Mouse (Mus musculus) A20 (cell line): ENCODE data around the gene Ell2.
A peak's percentile ranks its signal among the peaks of the same experiment; 100 is the strongest.

Experiments used
- DNase-seq: peaks from one replicate; pipeline ENCODE4 v3.0.0-alpha.2; 2011; ENCODE audit warnings: low read depth, low spot score

The Ell2 gene

GRCm38 (mm10) chr13:75733594-75734161 is 27.1 kb downstream of the Ell2 start:
- no peak for DNase-seq

- peak; percentile 80 for DNase-seq
Measured at GRCm38 (mm10) chr13:75734231-75734630, 27.7 kb downstream of the Ell2 start.

- DNase-seq: peak; percentile 49
Measured at GRCm38 (mm10) chr13:75735606-75736005, 29.0 kb downstream of the Ell2 start.

- no peak for DNase-seq
Measured at GRCm38 (mm10) chr13:75737991-75738390, 31.4 kb downstream of the Ell2 start.

- DNase-seq: no peak
Measured at GRCm38 (mm10) chr13:75738536-75738935, 32.0 kb downstream of the Ell2 start.

GRCm38 (mm10) chr13:75738957-75739356 is 32.4 kb downstream of the Ell2 start:
- DNase-seq: peak; percentile 62

- DNase-seq: peak; percentile 81
Measured at GRCm38 (mm10) chr13:75740018-75740417, 33.5 kb downstream of the Ell2 start.

DNA sequence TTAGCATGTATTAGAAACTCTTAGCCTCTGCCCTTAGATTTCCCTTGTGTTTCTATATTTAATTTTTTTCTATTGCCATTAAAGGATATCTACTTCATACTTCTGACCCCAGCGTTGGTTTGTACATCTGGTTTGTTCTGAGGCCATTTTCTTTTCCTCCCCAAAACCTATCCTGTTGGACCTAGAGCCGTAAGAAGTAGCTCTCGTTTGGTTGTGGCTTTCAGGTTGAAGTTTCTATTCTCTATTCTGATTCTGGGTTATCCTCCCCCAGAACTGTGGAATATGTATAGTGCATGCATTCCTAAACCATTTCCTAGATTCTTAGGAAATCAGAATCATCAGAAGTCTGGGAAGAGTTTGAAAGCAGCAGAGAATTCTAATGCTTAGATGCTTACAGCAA is 34.6 kb downstream of the Ell2 start:
- no peak for DNase-seq

DNA sequence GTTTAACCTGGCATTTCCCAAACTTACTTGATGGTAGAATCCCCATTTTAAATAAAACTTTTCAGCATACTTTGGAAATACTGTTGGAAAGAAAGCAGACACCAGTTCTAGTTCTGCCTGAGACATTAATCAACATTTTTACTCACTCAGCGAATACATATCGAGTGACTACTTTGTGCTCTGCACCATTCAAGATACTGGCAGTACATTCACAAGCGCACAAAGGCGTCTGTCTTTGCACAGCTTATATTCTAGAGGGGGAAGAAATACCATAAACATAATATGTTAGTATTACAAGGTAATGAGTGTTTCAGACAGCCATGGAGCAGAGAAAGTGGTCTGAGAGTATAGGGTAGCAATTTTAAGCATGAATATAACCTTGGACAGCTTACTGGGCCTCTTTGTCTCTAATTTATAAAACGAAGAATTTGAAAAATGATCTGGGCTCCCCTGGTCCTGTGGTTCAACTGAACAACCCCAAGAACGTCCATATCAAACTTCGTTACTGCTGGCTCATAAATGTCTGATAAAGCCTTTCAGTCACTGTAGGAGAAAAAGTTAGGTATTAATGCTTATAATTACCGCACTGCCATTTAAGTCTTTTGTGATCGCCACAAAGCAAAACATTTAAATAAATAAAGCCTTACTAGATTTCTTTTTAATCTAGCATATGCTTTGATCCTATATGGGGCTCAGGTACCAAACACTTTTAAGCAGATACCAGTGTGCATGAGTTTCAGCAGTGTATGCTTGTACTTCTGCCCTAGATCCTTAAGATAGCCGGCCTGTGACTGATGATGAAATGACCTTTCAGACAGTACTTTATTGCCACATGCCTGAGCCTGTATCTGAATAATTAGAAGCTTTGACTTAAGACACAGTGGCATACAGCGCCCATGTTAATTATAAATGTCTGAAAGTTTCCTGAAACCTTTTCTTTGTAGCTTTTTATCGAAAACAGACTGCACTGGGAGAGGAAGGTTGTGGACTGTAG is 35.5 kb downstream of the Ell2 start:
- no peak for DNase-seq

- no peak for DNase-seq
Measured at GRCm38 (mm10) chr13:75742970-75743369, 36.4 kb downstream of the Ell2 start.

- DNase-seq: no peak
Measured at GRCm38 (mm10) chr13:75744065-75744464, 37.5 kb downstream of the Ell2 start.

- no peak for DNase-seq
Measured at GRCm38 (mm10) chr13:75745328-75745727, 38.8 kb downstream of the Ell2 start.

GRCm38 (mm10) chr13:75747265-75747664 is 40.7 kb downstream of the Ell2 start:
- no peak for DNase-seq

DNA sequence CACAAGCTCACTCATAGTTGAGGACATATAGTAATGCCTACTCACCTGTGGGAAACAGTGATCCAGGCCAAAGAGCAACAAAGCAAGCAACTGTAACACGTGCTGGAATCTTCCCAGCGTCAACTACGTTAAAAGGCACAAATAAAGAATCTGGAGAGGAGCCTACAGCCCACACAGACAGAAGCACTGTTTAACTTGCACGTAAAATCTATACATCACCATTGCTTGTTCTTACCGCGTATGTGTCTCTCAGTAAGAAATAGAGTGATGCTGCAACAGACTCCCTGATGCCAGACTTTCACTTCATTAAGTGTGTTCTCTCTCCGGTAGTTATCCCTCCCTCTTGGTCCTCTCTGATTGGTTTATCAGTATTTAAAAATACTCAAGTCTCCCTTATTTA is 42.1 kb downstream of the Ell2 start:
- no peak for DNase-seq

- no peak for DNase-seq
Measured at GRCm38 (mm10) chr13:75750785-75751184, 44.2 kb downstream of the Ell2 start.

DNA sequence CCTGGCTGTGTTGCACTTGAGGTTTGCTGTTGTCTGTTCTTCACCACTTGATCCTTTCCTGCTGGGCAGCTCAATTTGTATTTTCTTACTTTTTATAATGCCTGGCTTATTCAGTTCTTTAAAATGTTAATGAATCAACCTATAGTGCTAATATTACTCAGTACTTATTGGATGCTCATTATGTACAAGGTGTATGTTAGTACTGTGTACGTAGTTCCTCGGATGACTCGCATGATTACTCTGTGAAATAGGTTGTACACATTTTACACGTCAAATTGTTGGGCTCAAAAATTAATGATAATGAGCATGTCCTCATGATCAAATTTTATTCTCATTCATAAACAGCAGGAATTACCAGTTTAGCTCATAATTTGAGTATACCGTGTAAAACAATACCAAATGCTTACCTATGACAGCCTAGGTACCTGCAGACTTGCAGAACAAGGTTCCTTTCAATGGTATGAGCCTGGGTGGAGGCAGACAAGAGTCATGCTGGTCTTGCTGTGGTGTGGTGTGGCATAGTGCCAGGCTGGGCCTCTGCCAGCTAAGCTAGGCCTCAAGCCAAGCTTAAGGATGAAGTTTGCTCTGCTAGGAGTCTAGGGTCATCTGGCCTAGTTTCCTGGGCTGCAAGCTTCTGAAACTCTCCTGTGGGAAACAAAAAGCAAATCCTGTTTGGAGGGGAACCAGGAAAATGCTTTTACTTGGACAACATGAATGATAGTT is 45.8 kb downstream of the Ell2 start:
- no peak for DNase-seq

- no peak for DNase-seq
Measured at GRCm38 (mm10) chr13:75754398-75754797, 47.8 kb downstream of the Ell2 start.

DNA sequence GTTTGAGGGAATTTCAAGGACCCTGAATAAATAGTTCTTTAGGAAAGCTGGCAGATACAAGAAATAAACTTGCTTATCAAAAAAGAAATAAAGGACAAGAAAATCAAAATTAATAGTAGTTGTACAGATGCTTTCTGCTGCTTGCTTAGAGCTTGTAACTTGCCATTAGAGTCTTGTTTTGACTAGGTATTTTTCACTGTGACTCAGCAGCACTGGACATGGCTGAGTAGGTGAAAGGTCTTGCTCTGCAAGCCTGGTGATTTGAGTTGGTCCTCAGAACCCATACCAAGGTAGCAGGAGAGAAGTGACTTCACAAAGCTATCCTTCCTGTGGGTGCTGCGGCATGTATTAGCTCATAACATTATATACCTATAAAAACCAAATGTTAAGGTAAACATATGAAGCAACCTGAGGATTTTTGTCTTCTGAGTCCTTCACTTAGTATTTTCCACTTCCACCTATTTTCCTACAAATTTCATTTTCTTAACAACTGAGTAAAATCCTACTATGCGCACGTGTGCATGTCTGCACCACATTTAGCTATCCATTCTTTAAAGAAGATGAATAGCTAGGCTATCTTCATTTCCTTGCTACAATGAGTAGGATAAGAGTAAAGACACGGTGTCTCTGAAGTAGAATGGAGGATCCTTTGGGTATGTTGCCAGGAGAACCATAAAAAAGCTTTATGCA is 54.4 kb downstream of the Ell2 start:
- DNase-seq: peak; percentile 25

- DNase-seq: no peak
Measured at GRCm38 (mm10) chr13:75762759-75763158, 56.2 kb downstream of the Ell2 start.

DNA sequence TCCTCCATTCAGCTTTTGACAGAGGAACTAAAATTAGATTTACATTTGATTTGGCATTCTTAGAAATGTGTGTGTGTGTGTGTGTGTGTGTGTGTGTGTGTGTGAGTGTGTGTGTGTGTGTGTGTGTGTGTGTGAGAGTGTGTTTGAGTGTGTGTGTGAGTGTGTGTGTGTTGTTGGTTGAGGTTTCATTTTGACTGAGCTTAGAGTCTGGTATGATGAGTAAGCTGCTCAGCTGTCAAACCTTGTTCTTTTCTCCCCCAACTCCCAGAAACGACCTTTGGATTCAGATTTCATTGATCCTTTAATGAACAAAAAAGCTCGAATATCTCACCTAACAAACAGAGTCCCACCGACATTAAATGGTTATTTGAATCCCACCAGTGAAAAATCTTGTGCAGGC is 56.7 kb downstream of the Ell2 start:
- no peak for DNase-seq

DNA sequence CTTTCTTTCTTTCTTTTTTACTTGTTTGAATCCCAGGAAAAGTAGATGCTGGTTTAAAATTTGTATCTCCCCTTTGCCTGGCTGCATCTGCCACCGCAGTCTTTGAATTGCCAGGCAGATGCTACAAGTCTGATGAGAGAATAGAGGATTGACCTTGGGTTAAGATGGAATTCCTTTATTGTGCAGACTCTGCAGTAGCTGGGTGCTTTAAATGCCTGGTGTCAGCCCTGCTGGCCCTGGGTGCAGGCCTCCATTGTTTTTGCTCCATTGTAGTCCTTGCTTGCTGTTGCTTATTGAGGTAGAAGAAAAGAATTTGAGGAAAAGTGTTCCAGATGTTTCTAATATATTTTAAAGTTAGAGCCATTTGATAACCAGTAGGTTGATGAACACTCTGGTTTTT is 59.2 kb downstream of the Ell2 start:
- no peak for DNase-seq

DNA sequence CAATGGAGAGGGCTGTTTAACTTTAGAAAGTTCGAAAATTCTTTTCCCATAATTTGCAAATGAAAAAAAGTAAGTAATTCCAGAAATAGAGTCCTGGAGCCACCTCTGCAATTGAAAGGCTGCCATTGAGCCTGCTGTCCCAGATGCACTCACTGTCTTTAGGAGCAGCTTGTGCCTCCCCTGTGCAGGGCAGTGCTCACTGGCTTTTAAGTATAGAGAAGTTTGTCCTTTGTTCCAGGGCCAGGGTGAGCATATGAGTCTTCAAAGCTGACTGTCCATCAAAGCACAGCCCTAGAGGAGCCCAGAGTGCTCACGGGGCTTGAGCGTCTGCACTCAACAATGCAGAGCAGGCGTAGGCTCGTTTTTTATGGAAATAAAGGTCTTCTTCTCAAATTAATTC is 59.7 kb downstream of the Ell2 start:
- no peak for DNase-seq
